Mouse (Mus musculus): ENCODE measurements around the gene Zfp503. TPM values are rescaled to one million over a fixed set of nuclear protein-coding genes. Genes with fewer than 3 reads are reported as not detected.

The Zfp503 gene
- polyA plus RNA-seq, 1 experiment from 2014 or later, result 40.3 TPM

GRCm38 (mm10) chr14:21952541-21952940 is 36.9 kb downstream of the Zfp503 start:
- Histone ChIP-seq H3K27me3 (no peaks in the 10 kb centered on the region), H3K4me3 (no peak overlapping the region), H3K9me3 (no peaks in the 10 kb centered on the region), H3K27ac (no peak overlapping the region), H3K4me1 (no peaks in the 10 kb centered on the region), H3K36me3 (no peaks in the 10 kb centered on the region), H3K4me2 (replicated peaks) (no peak overlapping the region), H3K9ac (no peak overlapping the region)
- no peak for ATAC-seq (ENCODE audit: insufficient number of reproducible peaks, insufficient read depth, low FRiP score, low TSS enrichment)
- 79% methylated on average over 7 of the region's 7 CpGs for WGBS

- Histone ChIP-seq H3K9me3 (no peaks in the 10 kb centered on the region), H3K4me2 (replicated peaks) (no peak overlapping the region), H3K9ac (no peak overlapping the region), H3K27ac (no peak overlapping the region), H3K27me3 (no peaks in the 10 kb centered on the region), H3K4me3 (no peak overlapping the region), H3K4me1 (no peaks in the 10 kb centered on the region), H3K36me3 (no peaks in the 10 kb centered on the region)
- ATAC-seq (ENCODE audit: insufficient number of reproducible peaks, insufficient read depth, low FRiP score, low TSS enrichment), result no peak
- WGBS, result 79% methylated on average over 10 of the region's 10 CpGs
Observed at GRCm38 (mm10) chr14:21951896-21952523, 37.4 kb downstream of the Zfp503 start.

GRCm38 (mm10) chr14:21944946-21945345 is 44.5 kb downstream of the Zfp503 start:
- ATAC-seq (ENCODE audit: insufficient number of reproducible peaks, insufficient read depth, low FRiP score, low TSS enrichment), result no peak
- Histone ChIP-seq H3K36me3 (no peaks in the 10 kb centered on the region), H3K27ac (no peak overlapping the region), H3K4me1 (no peaks in the 10 kb centered on the region), H3K4me3 (no peak overlapping the region), H3K9ac (no peak overlapping the region), H3K27me3 (no peaks in the 10 kb centered on the region), H3K9me3 (no peaks in the 10 kb centered on the region), H3K4me2 (replicated peaks) (no peak overlapping the region)
- WGBS, result 90% methylated on average over 9 of the region's 9 CpGs

GRCm38 (mm10) chr14:21941581-21941980 is 47.8 kb downstream of the Zfp503 start:
- 59% methylated on average over 2 of the region's 2 CpGs for WGBS

GRCm38 (mm10) chr14:21937116-21937515 is 52.3 kb downstream of the Zfp503 start:
- Histone ChIP-seq H3K4me1 (no peaks in the 10 kb centered on the region), H3K4me3 (no peak overlapping the region), H3K4me2 (replicated peaks) (no peak overlapping the region), H3K36me3 (no peaks in the 10 kb centered on the region), H3K9ac (no peak overlapping the region), H3K27ac (no peak overlapping the region), H3K27me3 (no peaks in the 10 kb centered on the region), H3K9me3 (no peaks in the 10 kb centered on the region)
- 92% methylated on average over 2 of the region's 2 CpGs for WGBS
- ATAC-seq (ENCODE audit: insufficient number of reproducible peaks, insufficient read depth, low FRiP score, low TSS enrichment), result no peak

More at GRCm38 (mm10) chr14:21941581-21941980, 47.8 kb downstream of the Zfp503 start:
- no peak overlapping the region for H3K27ac ChIP-seq
- no peaks in the 10 kb centered on the region for H3K9me3 ChIP-seq
- no peaks in the 10 kb centered on the region for H3K4me1 ChIP-seq
- no peaks in the 10 kb centered on the region for H3K27me3 ChIP-seq
- no peaks in the 10 kb centered on the region for H3K36me3 ChIP-seq
- no peak overlapping the region for H3K9ac ChIP-seq
- no peak for ATAC-seq (ENCODE audit: insufficient number of reproducible peaks, insufficient read depth, low FRiP score, low TSS enrichment)
- H3K4me3 ChIP-seq, result no peak overlapping the region
- no peak overlapping the region for H3K4me2 ChIP-seq (replicated peaks)

GRCm38 (mm10) chr14:21936102-21936630 is 53.2 kb downstream of the Zfp503 start:
- no peak overlapping the region for H3K9ac ChIP-seq
- WGBS, result 79% methylated on average over 6 of the region's 6 CpGs

More at GRCm38 (mm10) chr14:21936102-21936630, 53.2 kb downstream of the Zfp503 start:
- Histone ChIP-seq H3K4me2 (replicated peaks) (no peak overlapping the region), H3K27ac (no peak overlapping the region), H3K4me3 (no peak overlapping the region), H3K36me3 (no peaks in the 10 kb centered on the region), H3K27me3 (no peaks in the 10 kb centered on the region), H3K9me3 (no peaks in the 10 kb centered on the region), H3K4me1 (no peaks in the 10 kb centered on the region)
- ATAC-seq (ENCODE audit: insufficient number of reproducible peaks, insufficient read depth, low FRiP score, low TSS enrichment), result no peak

Small RNA genes within 50 kb of the gene (microRNA-seq; reads per million reads assigned to microRNA genes)
- not detected for gene Gm27532

Other genes with a start within 250 kb of the Zfp503 start
- gene Samd8, start 239.1 kb downstream of the Zfp503 start, polyA plus RNA-seq (2016; fragmentation: Nextera tagmentation; extraction: Ambion mirVana), result 12.8 and 13.8 TPM in 2 replicates
- not detected in 2 replicates for gene Dusp13, start 238.4 kb downstream of the Zfp503 start, polyA plus RNA-seq (2016; fragmentation: Nextera tagmentation; extraction: Ambion mirVana)
- gene Vdac2, start 164.4 kb downstream of the Zfp503 start, polyA plus RNA-seq (2016; fragmentation: Nextera tagmentation; extraction: Ambion mirVana), result 231 and 240 TPM in 2 replicates
- gene Comtd1, start 140.6 kb downstream of the Zfp503 start, polyA plus RNA-seq (2016; fragmentation: Nextera tagmentation; extraction: Ambion mirVana), result 20.1 and 22.1 TPM in 2 replicates
- 0.28 and 0.69 TPM in 2 replicates for gene Lrmda, start 30.1 kb upstream of the Zfp503 start, polyA plus RNA-seq (2016; fragmentation: Nextera tagmentation; extraction: Ambion mirVana)

Measured in embryonic facial prominence, embryonic 12.5 days (tissue).